Mouse (Mus musculus): ENCODE measurements around the gene Spn.

DNA sequence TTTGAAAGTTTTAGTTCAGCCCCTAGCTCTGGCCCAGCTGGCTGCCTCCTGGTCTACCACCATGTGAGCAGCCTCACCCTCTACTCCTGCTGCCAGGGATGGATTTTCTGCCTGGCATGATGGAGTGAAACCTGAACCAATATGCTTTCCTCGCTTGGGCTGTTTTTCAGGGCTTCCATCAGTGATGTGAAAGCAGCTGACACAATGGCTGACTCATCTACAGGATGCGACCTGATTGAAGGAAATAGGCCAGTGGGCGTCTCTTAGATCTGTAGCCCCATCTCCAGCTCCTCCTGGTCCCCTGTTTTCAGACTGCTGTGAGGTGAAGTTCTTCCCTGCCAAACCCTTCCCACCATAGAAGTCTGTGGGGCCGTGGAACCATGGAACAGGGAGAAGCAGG is 39.3 kb upstream of the Spn start:
- TF ChIP-seq CTCF (IDR thresholded peaks at IDR 0.05; ENCODE audit: control insufficient read depth, insufficient read depth, low read length) (no peak), POLR2A (IDR thresholded peaks at IDR 0.05; ENCODE audit: borderline replicate concordance, control insufficient read depth, low read depth, low read length) (no peak)
